Mouse (Mus musculus) E14TG2a.4 (cell line): ENCODE data around the gene Diaph3.

Experiments
- CTCF ChIP-seq: conservative IDR thresholded peaks from 2 replicates; pipeline ENCODE4 v1.5.1; 2014; ENCODE audit warnings: low read length
- POU5F1 ChIP-seq: IDR thresholded peaks from 2 replicates; pipeline ENCODE4 v1.6.1; 2014; ENCODE audit warnings: low read length, borderline replicate concordance

GRCm38 (mm10) chr14:86748876-86749275, 392.2 kb downstream of the Diaph3 start:
- TF ChIP-seq CTCF: no peak
- TF ChIP-seq POU5F1: no peak
